ENCODE assay signal across 11 mouse cellular contexts in genomic region chr1:79823951-79824633, GRCm38 (mm10). TPM values are rescaled to one million over a fixed set of nuclear protein-coding genes. Genes with fewer than 3 reads are reported as not detected.
DNase-seq lines count a peak whose midpoint lies in the region; ATAC-seq and TF ChIP-seq lines count a peak whose summit lies in the region.
"Had no signal": no experiment of that assay in that cellular context is flagged by ENCODE, and none has a peak within 500 bp of the region (broad histone marks: within the 10 kb centered on the region; RNA-seq: fewer than 3 reads in every experiment).

No protein-coding gene starts in this region.

- no peaks in the 10 kb centered on the region for H3K4me1 ChIP-seq in midbrain, postnatal 0 days (ENCODE audit: insufficient read depth, low read length)
- H3K4me1 ChIP-seq in midbrain, embryonic 13.5 days (replicated peaks) = peaks cover 6% of the 10 kb centered on the region; the same call in 1 of the 2 replicates
- peaks cover 15% of the 10 kb centered on the region for H3K4me1 ChIP-seq in intestine, embryonic 16.5 days (ENCODE audit: control insufficient read depth, insufficient read depth, low read length)
- no peaks in the 10 kb centered on the region for H3K4me1 ChIP-seq in stomach, postnatal 0 days (replicated peaks; ENCODE audit: control insufficient read depth, insufficient read depth)
- H3K4me1 ChIP-seq: midbrain, embryonic 12.5 days had no signal

- H3K27ac ChIP-seq in midbrain, postnatal 0 days (ENCODE audit: low read depth, low read length) = peak overlapping the region; percentile 55
- no peak overlapping the region for H3K27ac ChIP-seq in midbrain, embryonic 13.5 days
- H3K27ac ChIP-seq in intestine, embryonic 16.5 days (ENCODE audit: low read length) = peak overlapping the region; percentile 17
- H3K27ac ChIP-seq in stomach, postnatal 0 days (replicated peaks) = peak overlapping the region; percentile 78
- H3K27ac ChIP-seq: midbrain, embryonic 12.5 days had no signal

- no peak for TF ChIP-seq EP300 in stomach, postnatal 0 days (optimal IDR thresholded peaks at IDR 0.05)

- H3K27me3 ChIP-seq in midbrain, postnatal 0 days (ENCODE audit: insufficient read depth, low read length) = no peaks in the 10 kb centered on the region
- H3K27me3 ChIP-seq in midbrain, embryonic 13.5 days = no peaks in the 10 kb centered on the region
- no peaks in the 10 kb centered on the region for H3K27me3 ChIP-seq in intestine, embryonic 16.5 days (replicated peaks; ENCODE audit: control insufficient read depth, insufficient read depth, low read length)
- no peaks in the 10 kb centered on the region for H3K27me3 ChIP-seq in stomach, postnatal 0 days (ENCODE audit: control insufficient read depth, insufficient read depth, low read length)
- H3K27me3 ChIP-seq: midbrain, embryonic 12.5 days had no signal

- H3K4me2 ChIP-seq in midbrain, postnatal 0 days (ENCODE audit: low read depth, low read length, poor library complexity, severe bottlenecking) = no peak overlapping the region
- H3K4me2 ChIP-seq in midbrain, embryonic 13.5 days (replicated peaks) = no peak overlapping the region
- H3K4me2 ChIP-seq in intestine, embryonic 16.5 days (ENCODE audit: low read depth, low read length) = peak overlapping the region; percentile 33
- H3K4me2 ChIP-seq in stomach, postnatal 0 days (replicated peaks; ENCODE audit: low read depth) = peak overlapping the region; percentile 46
- H3K4me2 ChIP-seq: midbrain, embryonic 12.5 days had no signal

- no peak overlapping the region for H3K9ac ChIP-seq in midbrain, postnatal 0 days (replicated peaks; ENCODE audit: low read length, poor library complexity, severe bottlenecking)
- no peak overlapping the region for H3K9ac ChIP-seq in midbrain, embryonic 13.5 days (replicated peaks)
- H3K9ac ChIP-seq in intestine, embryonic 16.5 days (ENCODE audit: low read depth, low read length) = no peak overlapping the region
- H3K9ac ChIP-seq in stomach, postnatal 0 days (ENCODE audit: low read length) = 0 out of 2 replicates have a peak overlapping the region, but pooled peaks have one; percentile 27
- H3K9ac ChIP-seq: midbrain, embryonic 12.5 days had no signal

- no peak for TF ChIP-seq CTCF in midbrain, postnatal 0 days (IDR thresholded peaks at IDR 0.05)
- no peak for TF ChIP-seq CTCF in stomach, postnatal 0 days (IDR thresholded peaks at IDR 0.05; ENCODE audit: low read depth)

- peak; percentile 15 for DNase-seq in heart, adult 8-10 months (ENCODE audit: low spot score)
- no peak for DNase-seq in heart, postnatal 4 days
- no peak for DNase-seq in midbrain, postnatal 0 days (ENCODE audit: low spot score)
- no peak for DNase-seq in stomach, postnatal 0 days (ENCODE audit: low spot score)
- DNase-seq in thymus, postnatal 14 days = no peak
- no peak for DNase-seq in ovary, postnatal 10 days (ENCODE audit: low spot score)
- DNase-seq: cerebellum, postnatal 10 days had no signal

- no peak overlapping the region for H3K4me3 ChIP-seq in midbrain, postnatal 0 days (ENCODE audit: low read depth, low read length)
- no peak overlapping the region for H3K4me3 ChIP-seq in midbrain, embryonic 13.5 days (replicated peaks)
- peak overlapping the region; percentile 24; the same call in 1 of the 2 replicates for H3K4me3 ChIP-seq in intestine, embryonic 16.5 days (ENCODE audit: low read length)
- peak overlapping the region; percentile 24 for H3K4me3 ChIP-seq in stomach, postnatal 0 days (ENCODE audit: low read depth, low read length)
- H3K4me3 ChIP-seq: midbrain, embryonic 12.5 days had no signal

- 72% methylated on average over 14 of the region's 14 CpGs for WGBS in midbrain, postnatal 0 days
- 82% methylated on average over 14 of the region's 14 CpGs for WGBS in midbrain, embryonic 13.5 days
- WGBS in intestine, embryonic 16.5 days = 50% methylated on average over 14 of the region's 14 CpGs
- WGBS in stomach, postnatal 0 days = 40% methylated on average over 14 of the region's 14 CpGs

- no peak for ATAC-seq in midbrain, postnatal 0 days (ENCODE audit: low FRiP score)
- ATAC-seq in midbrain, embryonic 13.5 days = no peak
- no peak for ATAC-seq in intestine, embryonic 16.5 days
- ATAC-seq in stomach, postnatal 0 days (ENCODE audit: low FRiP score, low TSS enrichment) = no peak

- no peaks in the 10 kb centered on the region for H3K36me3 ChIP-seq in midbrain, postnatal 0 days (ENCODE audit: insufficient read depth, low read length)
- no peaks in the 10 kb centered on the region for H3K36me3 ChIP-seq in midbrain, embryonic 13.5 days
- no peaks in the 10 kb centered on the region for H3K36me3 ChIP-seq in intestine, embryonic 16.5 days (ENCODE audit: control insufficient read depth, insufficient read depth, low read length)
- no peaks in the 10 kb centered on the region for H3K36me3 ChIP-seq in stomach, postnatal 0 days (ENCODE audit: control insufficient read depth, insufficient read depth, low read length)
- H3K36me3 ChIP-seq: G1E; midbrain, embryonic 12.5 days had no signal

- H3K9me3 ChIP-seq in midbrain, postnatal 0 days (ENCODE audit: low read length) = no peaks in the 10 kb centered on the region
- H3K9me3 ChIP-seq in midbrain, embryonic 13.5 days = no peaks in the 10 kb centered on the region
- no peaks in the 10 kb centered on the region for H3K9me3 ChIP-seq in intestine, embryonic 16.5 days (ENCODE audit: control insufficient read depth, low read length)
- H3K9me3 ChIP-seq in stomach, postnatal 0 days (ENCODE audit: control insufficient read depth, low read length) = no peaks in the 10 kb centered on the region
- H3K9me3 ChIP-seq: G1E; midbrain, embryonic 12.5 days had no signal

RNA-seq across cellular contexts. Expression of gene Serpine2, which starts 36.9 kb away (rescaled TPM):
- total RNA-seq in heart, adult 8-10 months (2022) = 10 to 100 TPM; 16.6 to 24.1 (median 21.8) TPM
- 10 to 100 TPM; 47.6 to 50.4 TPM for total RNA-seq in heart, postnatal 4 days (2021)
- total RNA-seq in midbrain, postnatal 0 days (2014; rRNA removed) = 254 TPM in 2 replicates
- polyA plus RNA-seq in midbrain, postnatal 0 days (2015; fragmentation: Nextera tagmentation; extraction: Ambion mirVana) = 386 and 444 TPM in 2 replicates
- polyA plus RNA-seq in midbrain, embryonic 13.5 days (2015; fragmentation: Nextera tagmentation; extraction: Ambion mirVana) = 106 and 116 TPM in 2 replicates
- 71.1 and 78.1 TPM in 2 replicates for polyA plus RNA-seq in intestine, embryonic 16.5 days (2015; fragmentation: Nextera tagmentation; extraction: Ambion mirVana)
- polyA plus RNA-seq in stomach, postnatal 0 days (2015; fragmentation: Nextera tagmentation; extraction: Ambion mirVana) = 44.6 and 45.7 TPM in 2 replicates
- polyA plus RNA-seq: G1E had no signal

RNA-seq across cellular contexts. Expression of gene Wdfy1, which starts 48.1 kb away (rescaled TPM):
- 10 to 100 TPM; 14.7 to 17.5 (median 16.2) TPM for total RNA-seq in heart, adult 8-10 months (2022)
- 10 to 100 TPM; 30.5 to 31.3 TPM for total RNA-seq in heart, postnatal 4 days (2021)
- 104 and 111 TPM in 2 replicates for total RNA-seq in midbrain, postnatal 0 days (2014; rRNA removed)
- 94.9 and 98.1 TPM in 2 replicates for polyA plus RNA-seq in midbrain, postnatal 0 days (2015; fragmentation: Nextera tagmentation; extraction: Ambion mirVana)
- 113 and 118 TPM in 2 replicates for polyA plus RNA-seq in midbrain, embryonic 13.5 days (2015; fragmentation: Nextera tagmentation; extraction: Ambion mirVana)
- polyA plus RNA-seq in intestine, embryonic 16.5 days (2015; fragmentation: Nextera tagmentation; extraction: Ambion mirVana) = 34.9 and 39.3 TPM in 2 replicates
- polyA plus RNA-seq in stomach, postnatal 0 days (2015; fragmentation: Nextera tagmentation; extraction: Ambion mirVana) = 29.6 and 32.6 TPM in 2 replicates

RNA-seq across cellular contexts. Expression of gene Mrpl44, which starts 48.3 kb away (rescaled TPM):
- total RNA-seq in heart, adult 8-10 months (2022) = 10 to 100 TPM; 69.6 to 73.3 (median 72.1) TPM
- 10 to 100 TPM; 41.4 to 42.6 TPM for total RNA-seq in heart, postnatal 4 days (2021)
- 24.9 and 34.8 TPM in 2 replicates for total RNA-seq in midbrain, postnatal 0 days (2014; rRNA removed)
- 36.0 and 36.4 TPM in 2 replicates for polyA plus RNA-seq in midbrain, postnatal 0 days (2015; fragmentation: Nextera tagmentation; extraction: Ambion mirVana)
- 51.9 and 54.5 TPM in 2 replicates for polyA plus RNA-seq in midbrain, embryonic 13.5 days (2015; fragmentation: Nextera tagmentation; extraction: Ambion mirVana)
- polyA plus RNA-seq in intestine, embryonic 16.5 days (2015; fragmentation: Nextera tagmentation; extraction: Ambion mirVana) = 51.4 and 56.1 TPM in 2 replicates
- 36.4 and 37.7 TPM in 2 replicates for polyA plus RNA-seq in stomach, postnatal 0 days (2015; fragmentation: Nextera tagmentation; extraction: Ambion mirVana)

Comparison
In these comparisons a context has a peak if more than half of its experiments do, and no peak if none do; other contexts are left out.
1. H3K4me2 ChIP-seq: peak in intestine, embryonic 16.5 days (single experiment) and stomach, postnatal 0 days (single experiment); none in midbrain, postnatal 0 days (single experiment) and midbrain, embryonic 13.5 days (single experiment).
2. H3K4me3 ChIP-seq: peak in intestine, embryonic 16.5 days (single experiment) and stomach, postnatal 0 days (single experiment); none in midbrain, postnatal 0 days (single experiment) and midbrain, embryonic 13.5 days (single experiment).